Mouse (Mus musculus) right cerebral cortex, adult 2 months (tissue): ENCODE measurements around the gene Rfx3.
A peak's percentile ranks its signal among the peaks of the same experiment; 100 is the strongest.

Experiments
- DNase-seq, 2 experiments: peaks; one replicate each; pipeline ENCODE4 v3.0.0; 2021 to 2022; ENCODE audit warnings: low spot score in 2 of 2

Rfx3 gene

DNA sequence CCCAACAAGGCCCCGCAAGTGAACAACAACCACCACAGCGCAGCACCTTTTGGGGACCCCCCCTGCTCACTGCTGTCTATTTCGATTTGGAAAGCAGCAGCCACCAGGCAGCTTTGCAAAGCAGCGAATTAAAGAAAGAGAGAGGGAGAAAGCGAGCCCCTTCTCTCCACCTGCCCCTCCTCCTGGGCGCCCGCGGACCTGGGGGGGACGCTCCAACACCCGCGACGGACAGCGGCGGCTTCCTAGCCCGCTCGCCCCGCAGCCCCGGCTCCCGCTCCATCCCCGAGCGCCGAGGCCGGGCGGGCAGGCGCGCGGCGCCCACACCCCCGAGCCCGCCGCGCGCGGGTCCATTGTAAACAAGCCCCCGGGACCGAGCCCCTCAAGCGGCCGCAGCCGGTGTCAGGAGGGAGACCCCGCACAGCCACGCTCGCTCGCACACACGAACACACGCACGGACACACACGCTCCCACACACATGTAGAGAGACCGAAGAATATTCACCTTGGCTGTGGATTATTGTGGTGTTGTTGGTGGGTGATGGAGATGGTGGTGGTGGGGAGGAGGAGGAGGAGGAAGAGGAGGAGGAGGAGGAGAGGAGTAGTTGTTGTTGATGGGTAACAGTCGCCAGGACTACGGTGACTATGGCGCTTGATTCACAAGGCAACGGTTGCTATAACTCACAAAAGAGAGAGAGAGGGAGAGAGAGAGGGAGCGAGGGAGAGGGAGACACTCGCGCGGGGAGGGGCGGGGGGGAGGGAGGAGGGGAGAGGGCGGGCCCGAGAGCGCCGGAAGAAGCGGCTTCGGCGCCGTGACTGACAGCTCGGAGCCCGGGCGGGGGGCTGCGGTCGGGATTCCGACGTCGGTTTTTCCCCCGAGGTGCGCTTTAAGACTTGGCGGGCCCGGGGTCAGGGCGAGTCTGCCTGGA lies at the start of gene Rfx3:
Gene Rfx3, minus strand, starts transcription at position 696 of the 925 bp plus-strand sequence.
- DNase-seq, result peak; percentile 24 to 36

GRCm38 (mm10) chr19:28052058-28052457 lies 41.1 kb upstream of the Rfx3 start:
- DNase-seq, result no peak

- no peak for DNase-seq
Measured at GRCm38 (mm10) chr19:28051571-28051970, 40.6 kb upstream of the Rfx3 start.

DNA sequence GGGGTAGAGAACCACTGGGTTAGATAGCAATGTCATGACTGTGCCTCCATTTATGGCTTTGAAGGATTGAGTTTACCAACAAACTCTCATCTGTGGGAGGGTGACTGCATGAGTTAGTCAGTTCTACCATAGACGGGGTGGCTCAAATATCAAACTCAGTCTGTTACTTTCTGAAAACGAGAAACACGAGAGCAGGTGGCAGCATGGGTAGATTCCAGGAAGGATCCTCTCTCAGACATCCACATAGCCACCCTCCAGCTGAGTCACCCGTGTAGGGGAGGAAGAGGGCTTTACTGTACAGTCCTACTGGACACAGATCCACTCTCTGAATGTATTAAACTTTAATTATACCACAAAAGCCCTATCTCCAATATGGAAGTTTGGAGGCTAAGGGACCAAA lies 38.3 kb upstream of the Rfx3 start:
- DNase-seq, result no peak

DNA sequence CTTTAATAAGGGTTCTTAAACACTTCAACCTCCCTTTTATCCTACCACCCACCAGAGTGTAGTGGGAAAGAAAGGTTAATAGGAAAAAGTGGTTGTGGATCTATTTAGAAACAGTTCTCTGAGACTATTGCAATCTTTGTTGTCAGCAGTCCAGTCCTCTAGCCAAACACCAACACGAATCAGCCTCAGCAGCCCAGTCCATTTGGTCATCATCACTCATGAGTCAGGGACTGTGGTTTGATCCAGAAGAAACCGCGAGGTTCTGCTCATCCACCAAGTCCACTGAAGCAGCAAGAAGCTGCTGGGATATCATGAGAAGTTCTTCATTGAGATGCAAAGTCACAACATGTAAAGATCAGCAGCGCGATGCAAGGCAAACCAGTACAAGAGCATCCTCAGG lies 35.8 kb upstream of the Rfx3 start:
- no peak for DNase-seq

DNA sequence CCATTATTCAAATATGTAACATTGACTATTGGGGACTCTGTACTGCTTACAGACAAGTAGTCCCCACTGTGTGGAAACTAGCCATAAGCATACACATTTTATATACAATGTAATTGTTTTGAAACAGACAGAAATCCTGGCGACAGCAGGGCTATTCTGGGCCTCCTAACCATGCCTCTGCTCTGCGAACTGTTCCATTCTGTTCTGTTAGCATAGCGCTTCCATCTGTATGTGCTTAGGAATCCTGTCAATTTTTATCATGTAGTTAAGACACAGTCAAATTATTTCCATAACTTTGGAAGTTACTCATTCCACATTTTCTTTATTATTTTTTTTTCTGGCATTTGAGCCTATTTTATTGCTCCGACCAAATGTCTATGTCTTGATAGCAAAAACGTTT lies 34.0 kb upstream of the Rfx3 start:
- no peak for DNase-seq

DNA sequence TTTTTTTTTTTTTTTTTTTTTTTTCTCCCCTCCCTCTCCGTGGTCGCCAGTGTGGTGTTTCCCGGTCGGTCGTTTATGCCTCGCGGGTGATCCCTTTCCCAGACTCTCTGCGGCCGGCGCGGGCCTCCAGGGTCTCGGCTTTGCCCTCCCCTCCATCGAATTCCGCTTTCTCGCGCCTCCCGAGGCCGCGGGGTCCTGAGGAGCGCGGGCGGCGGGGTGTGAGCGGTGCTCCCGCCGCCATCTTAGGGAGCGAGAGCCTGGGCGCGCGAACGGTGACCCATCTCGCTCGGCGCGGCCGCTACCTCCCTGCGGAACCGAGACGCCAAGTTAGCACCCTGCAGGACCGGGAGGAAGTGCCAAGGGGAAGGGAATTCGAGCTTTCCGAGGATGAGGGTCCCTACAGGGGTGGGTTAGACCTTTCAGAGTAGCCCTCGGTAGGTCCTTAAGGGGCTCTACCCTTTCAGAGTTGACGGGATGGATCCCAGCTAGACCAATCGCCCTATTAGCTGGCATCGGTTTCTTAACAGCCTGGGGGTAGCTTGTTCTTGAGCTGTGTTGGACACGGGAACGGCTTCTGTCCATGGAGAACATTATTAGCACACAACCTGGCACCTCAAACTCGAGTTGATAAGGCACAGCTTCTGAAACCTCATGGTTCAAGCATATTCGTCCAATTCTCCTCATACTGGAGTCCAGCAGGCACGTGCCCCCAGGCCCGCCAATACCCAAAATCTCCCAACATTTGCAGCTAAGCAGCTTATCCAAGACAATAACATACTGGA lies 943 bp upstream of the Rfx3 start:
- peak; percentile 55 to 81 for DNase-seq

DNA sequence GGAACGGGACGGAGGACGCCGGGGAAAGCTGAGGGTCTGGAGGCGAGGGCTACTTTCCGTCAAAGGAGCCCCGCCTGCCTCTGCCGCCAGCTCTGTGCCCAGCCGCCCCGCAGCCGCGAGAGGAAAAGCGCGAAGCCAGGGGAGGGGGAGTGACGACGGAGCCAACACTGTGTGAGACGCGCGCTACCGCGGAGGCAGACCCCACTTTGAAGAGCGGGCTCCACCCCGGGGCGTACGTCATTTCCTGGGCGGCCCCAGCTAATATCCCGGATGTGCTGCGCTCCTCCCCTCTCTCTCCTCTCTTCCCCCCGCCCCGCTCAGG lies 391 bp upstream of the Rfx3 start:
- DNase-seq, result peak; percentile 95 to 96

GRCm38 (mm10) chr19:28009587-28010281 lies 1.2 kb downstream of the Rfx3 start:
- DNase-seq, result peak; percentile 25 to 41

DNA sequence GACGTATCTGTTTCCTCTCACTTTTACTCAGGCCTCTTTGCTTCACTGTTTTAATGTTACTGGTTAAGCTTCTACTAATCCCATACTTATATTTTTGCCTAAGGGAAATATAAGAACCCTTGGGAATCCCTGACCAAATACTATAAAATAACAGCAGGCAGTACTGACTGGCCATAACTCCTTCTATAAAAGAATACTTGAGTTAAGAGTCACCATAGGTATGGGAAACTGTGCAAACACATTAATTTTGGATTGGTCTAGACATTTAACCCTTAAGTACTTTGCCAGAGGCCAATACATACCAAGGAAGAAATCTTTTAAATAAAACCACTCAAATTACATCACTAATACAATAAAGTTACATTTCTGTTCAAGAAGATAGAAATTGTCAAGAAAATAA lies 6.8 kb downstream of the Rfx3 start:
- no peak for DNase-seq

GRCm38 (mm10) chr19:28003474-28003873 lies 7.5 kb downstream of the Rfx3 start:
- peak in 1 of 2 experiments; percentile 31 for DNase-seq

GRCm38 (mm10) chr19:28002708-28003107 lies 8.3 kb downstream of the Rfx3 start:
- DNase-seq, result no peak

GRCm38 (mm10) chr19:27992800-27993199 lies 18.2 kb downstream of the Rfx3 start:
- no peak for DNase-seq

DNA sequence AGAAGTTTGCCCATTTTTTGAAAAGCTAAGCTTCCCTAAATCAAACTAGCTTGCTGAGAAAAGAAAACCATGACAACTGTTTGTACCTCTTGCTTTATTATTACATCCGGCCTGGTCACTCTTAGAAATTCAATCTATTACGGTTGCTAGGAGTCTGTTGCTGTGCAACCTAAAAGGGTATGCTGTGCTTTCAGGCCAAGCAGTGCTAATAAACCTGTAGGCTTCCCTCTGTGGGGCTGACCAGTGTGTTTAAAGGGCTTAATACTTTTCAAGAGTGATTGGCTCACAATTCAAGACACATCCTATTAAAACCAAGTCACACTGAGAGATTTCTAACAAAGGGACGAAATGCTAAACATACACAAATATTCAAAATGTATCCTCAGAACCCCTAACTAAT lies 22.2 kb downstream of the Rfx3 start:
- no peak for DNase-seq

- no peak for DNase-seq
Measured at GRCm38 (mm10) chr19:27967590-27967989, 43.4 kb downstream of the Rfx3 start.

DNA sequence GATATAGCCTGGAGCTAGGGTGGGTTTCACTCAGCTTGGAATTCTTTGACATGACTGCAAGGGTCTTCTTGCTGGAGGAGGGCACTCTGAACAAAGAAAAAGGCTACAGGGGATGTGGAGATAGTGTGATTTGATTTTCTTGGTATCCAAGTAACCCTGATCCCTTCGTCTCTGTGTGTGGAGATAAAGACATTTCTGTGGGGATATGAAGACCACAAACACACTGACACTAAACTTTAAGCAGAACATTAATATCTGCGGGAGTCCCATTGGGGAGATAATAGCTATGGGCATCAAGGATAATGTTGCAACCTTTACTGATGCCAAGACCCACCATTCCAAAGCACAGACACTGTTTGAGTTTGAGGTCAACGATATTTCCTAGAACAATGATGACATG lies 49.7 kb downstream of the Rfx3 start:
- no peak for DNase-seq

DNA sequence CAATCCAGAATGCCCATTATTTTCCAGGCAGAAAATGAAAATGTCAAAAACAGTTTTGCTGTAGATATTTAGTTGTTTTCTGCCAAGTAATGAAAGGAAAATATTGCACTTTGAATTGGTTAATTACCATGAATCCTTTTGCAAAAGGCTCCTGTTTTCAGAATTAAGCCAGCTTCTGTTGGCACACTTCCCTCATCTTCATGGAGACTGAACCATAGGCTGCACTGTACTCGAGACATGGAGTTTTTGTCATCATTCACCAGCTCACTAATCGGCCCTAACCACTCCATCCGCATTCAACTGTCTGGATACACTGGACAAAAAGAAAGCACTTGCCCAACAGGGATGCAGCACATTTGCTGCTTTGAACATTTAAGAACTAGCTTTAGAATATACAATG lies 75.5 kb downstream of the Rfx3 start:
- no peak for DNase-seq

DNA sequence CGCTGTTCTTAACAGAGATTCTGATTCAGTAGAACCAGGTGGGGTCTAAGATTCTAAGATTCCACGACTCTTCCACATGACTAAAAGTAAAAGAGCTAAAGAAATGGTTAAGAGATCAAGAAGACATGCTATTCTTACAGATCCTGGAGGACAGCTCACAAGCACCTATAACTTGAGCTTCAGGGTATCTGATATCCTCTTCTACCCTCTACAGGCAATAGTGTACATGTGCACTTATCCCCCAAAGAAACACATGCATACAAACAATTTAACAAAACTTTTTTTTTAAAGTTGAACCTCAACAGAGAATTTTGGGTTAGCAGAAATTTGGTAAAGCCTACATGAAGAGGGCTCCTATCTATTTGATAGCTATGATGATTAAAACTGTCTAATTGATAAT lies 79.8 kb downstream of the Rfx3 start:
- DNase-seq, result no peak

DNA sequence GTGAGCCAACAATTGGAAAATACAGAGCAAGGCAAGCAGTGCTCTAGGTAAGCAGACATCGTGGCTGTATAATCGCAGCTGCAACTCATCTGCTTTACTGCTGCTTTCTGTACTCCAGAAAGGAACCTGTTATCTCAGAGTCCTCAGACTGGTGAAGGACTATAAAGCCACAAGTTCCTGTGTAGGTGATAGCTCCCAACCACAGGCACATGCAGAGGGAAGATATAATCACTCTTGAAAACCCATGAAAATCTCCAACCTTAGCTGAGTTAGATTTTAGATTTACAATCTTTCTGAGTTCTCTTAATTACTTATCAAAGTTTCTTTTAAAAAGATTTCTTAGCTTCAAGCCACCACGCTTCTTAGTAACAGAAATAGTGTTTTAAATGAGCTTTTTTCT lies 84.6 kb downstream of the Rfx3 start:
- DNase-seq, result no peak

- DNase-seq, result no peak
Measured at GRCm38 (mm10) chr19:27919040-27919439, 91.9 kb downstream of the Rfx3 start.

- DNase-seq, result peak in 1 of 2 experiments; percentile 47
Measured at GRCm38 (mm10) chr19:27916446-27916845, 94.5 kb downstream of the Rfx3 start.

DNA sequence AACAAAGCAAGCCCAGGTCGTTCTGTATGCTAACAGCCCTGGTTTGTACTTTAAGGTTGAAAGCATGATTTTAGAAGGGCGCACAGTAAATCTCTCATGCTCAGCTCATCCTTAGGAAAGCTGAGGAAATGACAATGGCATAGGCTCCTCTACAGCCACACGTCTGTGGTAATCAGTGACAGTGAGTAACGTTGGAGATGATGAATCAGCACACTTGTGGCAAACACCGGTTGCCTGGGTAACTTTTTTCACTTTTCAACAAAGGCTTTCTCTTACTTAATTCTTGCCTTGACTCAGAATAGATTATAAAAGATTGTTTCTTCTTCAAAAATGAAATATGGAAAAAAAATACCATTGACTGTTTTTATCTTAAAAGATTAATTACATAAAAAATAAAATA lies 104.0 kb downstream of the Rfx3 start:
- no peak for DNase-seq
